Mouse (Mus musculus) kidney, embryonic 14.5 days (tissue): ENCODE results near the gene H2-T3. TPM values are rescaled to one million over a fixed set of nuclear protein-coding genes. Genes with fewer than 3 reads are reported as not detected.

ENCODE experiments used
- ATAC-seq: fragments of 200-750 bp; cut with Nextera tagmentation; 2 replicates; pipeline ENCODE4 v1.8.0; 2017; ENCODE audit warnings: moderate number of reproducible peaks, mild to moderate bottlenecking, moderate TSS enrichment, moderate library complexity; ENCODE audit not compliant: low FRiP score, low TSS enrichment
- H3K27ac ChIP-seq: fragments of 300-500 bp; sonication (generic); 2 replicates; pipeline ENCODE4 v1.5.1; 2014; ENCODE audit warnings: low read depth, mild to moderate bottlenecking, low read length, moderate library complexity, mixed read lengths
- H3K27me3 ChIP-seq: fragments of 300-500 bp; sonication (generic); 2 replicates; pipeline ENCODE4 v1.6.1; 2014; ENCODE audit warnings: mild to moderate bottlenecking, low read length; ENCODE audit not compliant: control insufficient read depth, insufficient read depth
- H3K36me3 ChIP-seq: fragments of 300-500 bp; sonication (generic); 2 replicates; pipeline ENCODE4 v1.6.1; 2014; ENCODE audit warnings: low read length, mixed read lengths; ENCODE audit not compliant: control insufficient read depth, insufficient read depth
- H3K4me1 ChIP-seq: fragments of 300-500 bp; sonication (generic); 2 replicates; pipeline ENCODE4 v1.6.1; 2014; ENCODE audit warnings: low read length, mixed read lengths; ENCODE audit not compliant: control insufficient read depth, insufficient read depth
- H3K4me2 ChIP-seq: fragments of 300-500 bp; sonication (generic); replicated peaks from 2 replicates; pipeline ENCODE4 v1.6.1; 2014; ENCODE audit warnings: low read depth, mild to moderate bottlenecking, low read length
- H3K4me3 ChIP-seq: fragments of 300-500 bp; sonication (generic); 2 replicates; pipeline ENCODE4 v1.5.1; 2014; ENCODE audit warnings: mild to moderate bottlenecking, low read length
- H3K9ac ChIP-seq: fragments of 300-500 bp; sonication (generic); 2 replicates; pipeline ENCODE4 v1.6.1; 2014; ENCODE audit warnings: low read depth, mild to moderate bottlenecking, low read length, moderate library complexity
- H3K9me3 ChIP-seq: fragments of 300-500 bp; sonication (generic); 2 replicates; pipeline ENCODE4 v1.6.1; 2016; ENCODE audit warnings: low read length; ENCODE audit not compliant: control insufficient read depth
- WGBS: fragments of 180-500 bp; shearing (Covaris S2); extraction: QIAGEN DNeasy Blood & Tissue Kit; methylation state at CpG from one replicate; pipeline ENCODE4 v1.1.7; 2014; 5-methylcytosine and 5-hydroxymethylcytosine counted together
- polyA plus RNA-seq: library from polyadenylated mRNA; unstranded; fragments of >200 nt; fragmentation: Nextera tagmentation; extraction: Ambion mirVana; gene quantifications from 2 replicates; pipeline ENCODE4 v1.2.1, GENCODE M21; 2014

H2-T3 gene
- polyA plus RNA-seq, 1 experiment from 2014 or later, result not detected

DNA sequence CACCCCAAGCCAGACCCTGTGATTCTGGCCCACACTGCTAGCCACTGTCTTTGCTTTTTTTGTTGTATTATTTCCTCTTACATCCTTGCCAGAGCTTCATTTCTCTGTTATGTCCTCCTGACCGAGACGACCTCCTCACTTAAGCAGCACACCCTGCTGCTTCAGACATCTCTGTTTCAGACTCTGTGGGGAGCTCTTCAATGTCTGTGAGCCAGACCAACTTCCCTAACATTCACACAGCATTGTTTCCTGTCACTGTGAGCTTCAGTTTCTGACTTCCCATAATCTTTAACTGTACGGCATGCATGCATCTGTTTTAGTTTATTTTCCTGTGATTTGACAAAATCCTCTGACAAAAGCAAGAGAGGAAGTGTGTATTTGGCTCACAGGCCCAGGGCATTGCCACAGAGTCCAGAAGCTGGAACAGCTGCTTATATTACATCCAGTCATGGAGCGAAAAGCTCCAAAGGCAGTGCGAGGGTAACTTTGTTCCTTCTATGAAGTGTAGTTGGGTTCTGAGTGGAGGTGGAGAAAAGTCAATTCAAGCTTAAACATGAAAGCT, 28.6 kb upstream of the H2-T3 start:
- Histone ChIP-seq H3K9me3 (no peaks in the 10 kb centered on the region), H3K4me3 (no peak overlapping the region), H3K36me3 (no peaks in the 10 kb centered on the region), H3K9ac (no peak overlapping the region), H3K4me2 (no peak overlapping the region), H3K27ac (no peak overlapping the region), H3K4me1 (no peaks in the 10 kb centered on the region), H3K27me3 (peaks cover 78% of the 10 kb centered on the region)
- ATAC-seq, result no peak
- 72% methylated on average over 5 of the region's 5 CpGs for WGBS

DNA sequence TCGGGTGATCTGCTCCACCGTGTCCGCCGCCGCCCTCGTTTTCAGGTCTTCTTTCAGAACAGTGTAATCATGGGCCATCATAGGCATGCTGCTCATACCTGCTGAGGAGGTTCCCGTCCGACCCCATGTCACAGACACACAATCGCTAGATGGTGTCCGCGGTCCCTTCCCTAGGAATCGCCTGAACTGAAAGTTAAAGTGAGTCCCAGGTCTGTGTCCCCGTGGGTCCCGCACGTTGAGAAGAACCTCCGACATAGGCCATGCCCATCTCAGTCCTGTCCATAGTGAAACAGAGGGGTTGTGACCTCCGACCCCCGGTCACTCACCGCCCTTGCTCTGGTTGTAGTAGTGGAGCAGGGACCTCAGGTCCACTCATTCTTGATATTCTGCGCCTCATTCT, 25.5 kb upstream of the H2-T3 start:
- Histone ChIP-seq H3K9me3 (no peaks in the 10 kb centered on the region), H3K4me3 (no peak overlapping the region), H3K27me3 (peaks cover 71% of the 10 kb centered on the region), H3K4me2 (no peak overlapping the region), H3K36me3 (no peaks in the 10 kb centered on the region), H3K27ac (no peak overlapping the region), H3K4me1 (no peaks in the 10 kb centered on the region), H3K9ac (no peak overlapping the region)
- WGBS, result 3% methylated on average over 20 of the region's 20 CpGs
- ATAC-seq, result no peak

DNA sequence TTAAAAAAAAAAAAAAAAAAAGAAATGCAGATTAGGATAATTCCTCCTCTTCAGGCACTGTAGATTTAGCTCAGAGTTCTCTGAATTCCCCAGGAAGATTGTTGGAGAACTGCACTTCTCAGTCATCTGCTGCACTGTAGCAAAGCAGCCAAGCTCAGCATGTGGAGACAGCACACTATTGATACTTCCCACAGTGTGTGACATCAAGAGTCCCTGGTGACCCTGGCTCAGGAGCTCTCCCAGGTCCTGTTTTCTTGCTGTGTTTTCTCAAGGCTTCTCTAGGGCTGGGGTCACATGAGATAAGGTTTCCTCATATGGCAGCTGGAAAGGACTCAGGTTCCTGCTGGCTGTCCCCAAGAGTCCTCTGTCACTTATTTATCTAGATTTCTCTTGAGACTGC, 16.8 kb upstream of the H2-T3 start:
- Histone ChIP-seq H3K9me3 (no peaks in the 10 kb centered on the region), H3K4me2 (no peak overlapping the region), H3K27ac (no peak overlapping the region), H3K27me3 (peaks cover 51% of the 10 kb centered on the region), H3K4me3 (no peak overlapping the region), H3K9ac (no peak overlapping the region), H3K4me1 (no peaks in the 10 kb centered on the region), H3K36me3 (no peaks in the 10 kb centered on the region)
- ATAC-seq, result no peak

DNA sequence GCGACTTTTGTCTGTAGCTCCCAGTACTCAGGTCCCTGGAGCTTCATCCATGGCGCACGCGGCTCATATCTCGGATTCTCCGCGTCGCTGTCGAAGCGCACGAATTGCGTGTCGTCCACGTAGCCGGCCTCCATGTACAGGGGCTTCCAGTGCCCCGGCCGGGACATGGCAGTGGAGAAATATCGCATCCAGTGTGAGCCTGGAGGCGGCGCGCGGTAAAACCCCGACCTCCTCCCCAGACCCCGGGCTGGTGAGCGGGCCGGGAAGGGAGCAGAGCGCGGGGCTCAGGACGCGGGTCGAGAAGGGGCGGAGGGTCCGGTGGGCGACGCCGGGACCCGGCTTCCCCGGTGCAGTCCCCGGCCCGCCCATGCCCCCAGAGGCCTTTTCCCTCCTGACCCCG, 15.8 kb upstream of the H2-T3 start:
- Histone ChIP-seq H3K36me3 (no peaks in the 10 kb centered on the region), H3K27ac (no peak overlapping the region), H3K27me3 (peaks cover 51% of the 10 kb centered on the region), H3K9me3 (no peaks in the 10 kb centered on the region), H3K4me2 (peak overlapping the region; percentile 44), H3K9ac (no peak overlapping the region), H3K4me1 (no peaks in the 10 kb centered on the region), H3K4me3 (peak overlapping the region; percentile 32)
- ATAC-seq, result peak; percentile 46; the same call in 1 of the 2 replicates
- under 1% methylated on average over 41 of the region's 41 CpGs for WGBS

DNA sequence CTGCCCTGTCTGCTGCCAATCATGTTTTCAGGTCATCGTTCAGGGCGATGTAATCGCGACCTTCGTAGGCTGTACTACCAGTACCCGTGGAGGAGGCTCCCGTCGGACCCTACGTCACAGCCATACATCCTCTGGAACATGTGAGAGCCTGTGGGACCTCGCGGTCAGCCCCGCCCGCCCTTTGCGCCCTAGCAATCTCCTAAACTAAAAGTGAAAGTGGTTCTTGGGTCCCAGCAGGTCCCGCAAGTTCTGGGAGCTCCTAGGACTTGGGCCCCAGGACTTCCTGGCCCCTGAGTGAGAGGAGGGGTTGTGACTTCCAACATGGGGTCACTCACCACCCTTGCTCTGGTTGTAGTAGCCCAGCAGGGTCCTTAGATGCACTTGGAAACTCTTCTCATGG, 15.4 kb upstream of the H2-T3 start:
- Histone ChIP-seq H3K4me1 (no peaks in the 10 kb centered on the region), H3K4me3 (peak overlapping the region; percentile 32), H3K9me3 (no peaks in the 10 kb centered on the region), H3K36me3 (no peaks in the 10 kb centered on the region), H3K9ac (no peak overlapping the region), H3K4me2 (peak overlapping the region; percentile 44), H3K27ac (no peak overlapping the region), H3K27me3 (peaks cover 47% of the 10 kb centered on the region)
- 1% methylated on average over 15 of the region's 15 CpGs for WGBS
- peak; percentile 57; the same call in 1 of the 2 replicates for ATAC-seq

DNA sequence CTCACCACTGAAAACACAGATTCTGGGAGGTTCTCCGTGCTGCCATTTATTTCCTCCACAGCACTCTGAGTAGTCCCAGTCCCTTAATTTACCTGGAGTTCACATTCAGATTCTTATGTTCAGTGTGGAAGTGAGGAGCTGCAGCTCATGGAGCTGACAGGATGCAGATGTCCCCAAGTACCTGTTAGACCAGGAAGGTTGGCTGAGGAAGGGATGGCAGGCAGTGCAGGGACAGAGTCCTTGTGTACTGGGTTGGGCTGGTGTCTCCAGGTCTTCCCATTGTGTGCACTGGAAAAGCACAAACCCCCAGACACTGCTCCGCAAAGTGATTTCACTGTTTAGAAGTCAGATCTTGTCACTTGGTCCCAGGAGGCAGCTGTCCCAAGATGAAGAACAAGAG, 11.8 kb upstream of the H2-T3 start:
- Histone ChIP-seq H3K27ac (no peak overlapping the region), H3K9ac (no peak overlapping the region), H3K4me3 (no peak overlapping the region), H3K9me3 (no peaks in the 10 kb centered on the region), H3K27me3 (peaks cover 41% of the 10 kb centered on the region), H3K36me3 (no peaks in the 10 kb centered on the region), H3K4me1 (no peaks in the 10 kb centered on the region), H3K4me2 (no peak overlapping the region)
- WGBS, result 84% methylated on average over 2 of the region's 2 CpGs
- no peak for ATAC-seq

DNA sequence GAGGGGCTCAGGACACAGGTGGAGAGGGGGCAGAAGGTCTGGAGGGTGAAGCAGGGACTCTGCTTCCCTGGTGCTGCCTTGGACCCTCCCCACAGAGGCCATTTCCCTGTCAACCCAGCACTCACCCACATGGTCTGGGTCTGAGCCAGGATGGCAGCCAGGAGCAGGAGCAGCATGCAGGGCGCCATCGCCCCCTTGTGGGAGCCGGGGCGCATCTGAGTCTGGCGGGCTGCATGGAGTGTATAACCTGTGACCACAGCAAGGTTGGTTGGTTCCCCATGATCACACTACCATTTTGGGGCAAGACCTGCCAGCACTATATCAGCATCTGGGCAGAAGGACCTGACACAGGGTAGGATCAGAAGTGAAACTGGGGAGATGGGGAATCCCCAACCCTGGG, 8.2 kb upstream of the H2-T3 start:
- Histone ChIP-seq H3K36me3 (no peaks in the 10 kb centered on the region), H3K4me1 (no peaks in the 10 kb centered on the region), H3K27me3 (peaks cover 16% of the 10 kb centered on the region), H3K27ac (no peak overlapping the region), H3K9ac (no peak overlapping the region), H3K4me3 (no peak overlapping the region), H3K9me3 (no peaks in the 10 kb centered on the region), H3K4me2 (no peak overlapping the region)
- WGBS, result 16% methylated on average over 5 of the region's 5 CpGs
- ATAC-seq, result peak; percentile 55; the same call in 1 of the 2 replicates

DNA sequence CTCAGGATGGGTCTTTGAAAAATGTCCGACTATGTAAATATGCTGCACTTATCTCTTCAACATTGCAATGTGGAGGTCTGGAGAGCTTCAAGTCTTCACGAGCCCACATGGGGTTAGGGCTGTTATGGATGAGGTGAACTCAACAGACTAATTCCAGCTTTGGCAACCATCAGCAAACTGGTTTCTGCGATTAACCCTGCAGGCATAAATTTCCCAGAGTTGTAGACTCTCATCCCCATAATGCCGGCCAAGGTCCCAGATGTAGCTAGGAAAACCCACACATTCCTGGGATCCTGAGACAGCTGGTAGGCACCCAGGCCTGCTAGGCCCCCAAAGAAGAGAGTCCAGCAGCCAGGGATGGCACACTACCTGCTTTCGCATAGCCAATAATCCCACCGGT, 4.4 kb upstream of the H2-T3 start:
- peaks cover 27% of the 10 kb centered on the region for H3K27me3 ChIP-seq
- WGBS, result 88% methylated on average over 6 of the region's 6 CpGs
- no peak overlapping the region for H3K4me2 ChIP-seq
- no peak overlapping the region for H3K4me3 ChIP-seq
- H3K27ac ChIP-seq, result no peak overlapping the region
- no peaks in the 10 kb centered on the region for H3K36me3 ChIP-seq
- H3K4me1 ChIP-seq, result no peaks in the 10 kb centered on the region
- H3K9me3 ChIP-seq, result no peaks in the 10 kb centered on the region
- ATAC-seq, result no peak
- H3K9ac ChIP-seq, result no peak overlapping the region

DNA sequence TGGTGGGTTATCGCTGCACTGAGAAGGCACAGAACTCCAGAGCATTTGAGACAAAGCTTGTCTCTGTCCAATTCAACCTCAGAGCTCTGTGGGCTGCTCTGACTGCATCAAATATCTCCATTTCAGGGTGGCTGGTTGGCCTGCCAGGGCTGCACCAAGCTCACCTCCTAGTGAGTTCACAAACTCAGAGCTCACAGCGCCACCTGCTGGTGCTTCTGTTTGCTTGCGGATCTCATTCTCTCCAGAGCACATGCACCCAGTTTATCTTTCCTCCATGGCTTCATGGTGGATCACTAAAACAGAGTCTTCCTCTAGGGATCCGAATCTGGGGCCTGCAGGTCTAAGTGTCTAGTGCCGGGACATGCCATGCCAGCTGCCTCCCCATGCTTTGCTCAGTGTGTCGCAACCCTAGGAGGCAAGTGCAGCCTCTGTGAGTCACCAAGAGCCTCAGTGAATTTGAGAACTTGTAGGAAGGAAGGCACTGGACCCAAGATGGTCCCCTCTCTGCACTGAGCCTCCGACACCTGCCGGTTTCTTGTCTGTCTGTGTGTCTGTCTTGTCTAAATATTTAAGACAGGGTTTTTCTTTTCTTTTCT, 3.6 kb upstream of the H2-T3 start:
- no peak overlapping the region for H3K9ac ChIP-seq
- no peaks in the 10 kb centered on the region for H3K9me3 ChIP-seq
- peaks cover 30% of the 10 kb centered on the region for H3K27me3 ChIP-seq
- H3K4me2 ChIP-seq, result no peak overlapping the region
- 33% methylated on average over 8 of the region's 8 CpGs for WGBS
- no peak overlapping the region for H3K4me3 ChIP-seq
- H3K27ac ChIP-seq, result no peak overlapping the region
- no peaks in the 10 kb centered on the region for H3K4me1 ChIP-seq
- ATAC-seq, result peak; percentile 69; the same call in 1 of the 2 replicates
- no peaks in the 10 kb centered on the region for H3K36me3 ChIP-seq
